16 mouse cellular contexts compared by ENCODE assay signal in genomic region chr11:8482721-8483120, GRCm38 (mm10).
DNase-seq lines count a peak whose midpoint lies in the region; ATAC-seq and TF ChIP-seq lines count a peak whose summit lies in the region.
"Had no signal": no experiment of that assay in that cellular context is flagged by ENCODE, and none has a peak within 500 bp of the region (broad histone marks: within the 10 kb centered on the region; RNA-seq: fewer than 3 reads in every experiment).

No protein-coding gene starts in this region.

- DNase-seq in heart, adult 2 months: no peak
- peak; percentile 30 to 69 for DNase-seq in lung, adult 18-20 months
- no peak for DNase-seq in lung, postnatal 4 days
- peak; percentile 34 for DNase-seq in heart, postnatal 4 days
- peak; percentile 68 for DNase-seq in lung, postnatal 36 days
- DNase-seq in thymus, postnatal 10 days (ENCODE audit: low spot score in 2 of 2): no peak
- DNase-seq in kidney, adult 2 months: no peak
- DNase-seq: cerebellum, postnatal 36 days; kidney, adult 11 months; kidney, postnatal 14 days; midbrain, embryonic 14.5 days; right cerebral cortex, postnatal 25 days had no signal

- no peak for TF ChIP-seq CTCF in heart, adult 2 months (IDR thresholded peaks at IDR 0.05)
- TF ChIP-seq CTCF in kidney, adult 2 months (conservative IDR thresholded peaks at IDR 0.05; ENCODE audit: insufficient read depth, insufficient read length, low read depth, low read length): no peak

- no peak overlapping the region for H3K4me2 ChIP-seq in heart, embryonic 12.5 days
- H3K4me2 ChIP-seq: forebrain, embryonic 13.5 days; hindbrain, embryonic 12.5 days; liver, embryonic 11.5 days had no signal

- 0 out of 2 replicates have a peak overlapping the region, but pooled peaks have one; percentile 2 for H3K27ac ChIP-seq in heart, embryonic 12.5 days (ENCODE audit: poor library complexity, severe bottlenecking)
- no peak overlapping the region for H3K27ac ChIP-seq in heart, adult 2 months
- no peak overlapping the region for H3K27ac ChIP-seq in kidney, adult 2 months (ENCODE audit: insufficient read depth, low read depth, low read length)
- H3K27ac ChIP-seq: forebrain, embryonic 13.5 days; hindbrain, embryonic 12.5 days had no signal

- ATAC-seq in heart, embryonic 12.5 days (ENCODE audit: insufficient number of reproducible peaks, low FRiP score): no peak
- ATAC-seq: forebrain, embryonic 13.5 days had no signal

- no peaks in the 10 kb centered on the region for H3K79me2 ChIP-seq in heart, adult 2 months (replicated peaks; ENCODE audit: control insufficient read depth, insufficient read depth, low read length)

- intact Hi-C loops in heart, adult 2 months (cut with DNase I): no loop called here

- TF ChIP-seq POLR2A in heart, adult 2 months (IDR thresholded peaks at IDR 0.05; ENCODE audit: insufficient read depth, low read depth, low read length): no peak
- TF ChIP-seq POLR2A in kidney, adult 2 months (IDR thresholded peaks at IDR 0.05; ENCODE audit: low read depth, low read length): no peak

- no peaks in the 10 kb centered on the region for H3K27me3 ChIP-seq in heart, embryonic 12.5 days (replicated peaks)
- no peaks in the 10 kb centered on the region for H3K27me3 ChIP-seq in heart, adult 2 months (ENCODE audit: control insufficient read depth, insufficient read depth, low read length)
- H3K27me3 ChIP-seq in kidney, adult 2 months (replicated peaks; ENCODE audit: control insufficient read depth, insufficient read depth, low read length): no peaks in the 10 kb centered on the region
- H3K27me3 ChIP-seq: forebrain, embryonic 13.5 days; hindbrain, embryonic 12.5 days had no signal

- no peak overlapping the region for H3K4me3 ChIP-seq in heart, embryonic 12.5 days
- no peak overlapping the region for H3K4me3 ChIP-seq in heart, adult 2 months
- H3K4me3 ChIP-seq in kidney, adult 2 months (ENCODE audit: insufficient read depth, low read depth, low read length): no peak overlapping the region
- H3K4me3 ChIP-seq: forebrain, embryonic 13.5 days; hindbrain, embryonic 12.5 days had no signal

- peaks cover 15% of the 10 kb centered on the region; the same call in 1 of the 2 replicates for H3K36me3 ChIP-seq in heart, embryonic 12.5 days
- no peaks in the 10 kb centered on the region for H3K36me3 ChIP-seq in heart, adult 2 months (ENCODE audit: control insufficient read depth, insufficient read depth, low read length)
- H3K36me3 ChIP-seq in kidney, adult 2 months (ENCODE audit: control insufficient read depth, insufficient read depth, low read length): peaks cover 3% of the 10 kb centered on the region; the same call in 1 of the 2 replicates
- H3K36me3 ChIP-seq: hindbrain, embryonic 12.5 days had no signal

- 53% methylated on average over 3 of the region's 3 CpGs for WGBS in heart, embryonic 12.5 days
- WGBS in heart, adult 2 months: 34% methylated on average over 3 of the region's 3 CpGs
- WGBS in kidney, adult 2 months: 38% methylated on average over 3 of the region's 3 CpGs

- H3K9me3 ChIP-seq in heart, embryonic 12.5 days (replicated peaks): no peaks in the 10 kb centered on the region
- H3K9me3 ChIP-seq: forebrain, embryonic 13.5 days; hindbrain, embryonic 12.5 days had no signal

- no peak overlapping the region for H3K9ac ChIP-seq in heart, embryonic 12.5 days
- no peak overlapping the region for H3K9ac ChIP-seq in heart, adult 2 months (ENCODE audit: low read depth, low read length)
- H3K9ac ChIP-seq: forebrain, embryonic 13.5 days; hindbrain, embryonic 12.5 days had no signal

- TF ChIP-seq EP300 in heart, adult 2 months (IDR thresholded peaks at IDR 0.05; ENCODE audit: insufficient read depth, low read depth, low read length): no peak

- peaks cover 45% of the 10 kb centered on the region for H3K4me1 ChIP-seq in heart, embryonic 12.5 days (replicated peaks)
- peaks cover 8% of the 10 kb centered on the region for H3K4me1 ChIP-seq in heart, adult 2 months (ENCODE audit: control insufficient read depth, insufficient read depth, low read length)
- peaks cover 3% of the 10 kb centered on the region; the same call in 1 of the 2 replicates for H3K4me1 ChIP-seq in kidney, adult 2 months (ENCODE audit: control insufficient read depth, insufficient read depth, low read length)

Comparison
In these comparisons a context has a peak if more than half of its experiments do, and no peak if none do; other contexts are left out.
1. DNase-seq: peak in lung, adult 18-20 months (2 of 2), heart, postnatal 4 days (single experiment) and lung, postnatal 36 days (single experiment); none in heart, adult 2 months (0 of 2), lung, postnatal 4 days (0 of 2), thymus, postnatal 10 days (0 of 2) and kidney, adult 2 months (single experiment).